Mouse (Mus musculus): ENCODE data around the gene Zbtb16. TPM values are rescaled to one million over a fixed set of nuclear protein-coding genes. Genes with fewer than 3 reads are reported as not detected.
A peak's percentile ranks its signal among the peaks of the same experiment; 100 is the strongest.

The Zbtb16 gene
- polyA plus RNA-seq, 1 experiment from 2014 or later = 3.0 TPM

GRCm38 (mm10) chr9:48694616-48695061 lies 141.4 kb downstream of the Zbtb16 start:
- no peak overlapping the region for H3K9ac ChIP-seq (replicated peaks; ENCODE audit: low read length)
- H3K36me3 ChIP-seq (replicated peaks; ENCODE audit: control insufficient read depth, insufficient read depth, low read depth, low read length) = no peaks in the 10 kb centered on the region
- no peak overlapping the region for H3K4me3 ChIP-seq (ENCODE audit: low read depth, low read length)
- DNase-seq (ENCODE audit: low spot score) (peak; percentile 42), ATAC-seq (replicated peaks; ENCODE audit: insufficient number of reproducible peaks, low FRiP score, low TSS enrichment, low read depth) (0 out of 2 replicates have a peak, but pooled peaks have one; percentile 25)
- H3K4me1 ChIP-seq (ENCODE audit: control insufficient read depth, insufficient read depth, low read length) = peaks cover 3% of the 10 kb centered on the region
- H3K27me3 ChIP-seq (ENCODE audit: control insufficient read depth, insufficient read depth, low read length) = no peaks in the 10 kb centered on the region
- no peak overlapping the region for H3K4me2 ChIP-seq (ENCODE audit: low read depth, low read length)
- H3K9me3 ChIP-seq (replicated peaks; ENCODE audit: control insufficient read depth, low read length) = no peaks in the 10 kb centered on the region
- WGBS = under 1% methylated on average over 10 of the region's 10 CpGs
- no peak overlapping the region for H3K27ac ChIP-seq (replicated peaks; ENCODE audit: low read depth, low read length)

- H3K27ac ChIP-seq (replicated peaks; ENCODE audit: low read depth, low read length) = no peak overlapping the region
- H3K4me2 ChIP-seq (ENCODE audit: low read depth, low read length) = no peak overlapping the region
- ATAC-seq (replicated peaks; ENCODE audit: insufficient number of reproducible peaks, low FRiP score, low TSS enrichment, low read depth) = no peak
These were observed 142.3 kb downstream of the Zbtb16 start for GRCm38 (mm10) chr9:48693696-48694095.

DNA sequence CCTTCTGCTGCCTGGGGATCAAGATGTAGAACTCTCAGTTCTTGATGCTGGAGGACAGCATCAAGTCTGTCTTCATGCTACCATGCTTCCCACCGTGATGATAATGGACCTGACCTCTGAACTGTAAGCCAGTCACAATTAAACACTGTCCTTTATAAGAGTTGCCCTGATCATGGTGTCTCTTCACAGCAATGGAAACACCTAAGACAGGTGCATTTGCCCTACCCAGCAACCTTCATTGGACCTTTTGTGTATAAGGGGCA lies 146.4 kb downstream of the Zbtb16 start:
- no peaks in the 10 kb centered on the region for H3K36me3 ChIP-seq (replicated peaks; ENCODE audit: control insufficient read depth, insufficient read depth, low read depth, low read length)
- no peak overlapping the region for H3K9ac ChIP-seq (replicated peaks; ENCODE audit: low read length)
- WGBS = 57% methylated on average over 1 of the region's 1 CpGs
- H3K4me1 ChIP-seq (ENCODE audit: control insufficient read depth, insufficient read depth, low read length) = no peaks in the 10 kb centered on the region; the same call in 1 of the 2 replicates
- DNase-seq (ENCODE audit: low spot score) (no peak), ATAC-seq (replicated peaks; ENCODE audit: insufficient number of reproducible peaks, low FRiP score, low TSS enrichment, low read depth) (no peak)
- H3K27ac ChIP-seq (replicated peaks; ENCODE audit: low read depth, low read length) = no peak overlapping the region
- H3K4me2 ChIP-seq (ENCODE audit: low read depth, low read length) = no peak overlapping the region
- H3K9me3 ChIP-seq (replicated peaks; ENCODE audit: control insufficient read depth, low read length) = no peaks in the 10 kb centered on the region
- H3K27me3 ChIP-seq (ENCODE audit: control insufficient read depth, insufficient read depth, low read length) = no peaks in the 10 kb centered on the region
- H3K4me3 ChIP-seq (ENCODE audit: low read depth, low read length) = no peak overlapping the region

More at GRCm38 (mm10) chr9:48693696-48694095, 142.3 kb downstream of the Zbtb16 start:
- Histone ChIP-seq H3K4me1 (ENCODE audit: control insufficient read depth, insufficient read depth, low read length) (peaks cover 3% of the 10 kb centered on the region), H3K27me3 (ENCODE audit: control insufficient read depth, insufficient read depth, low read length) (no peaks in the 10 kb centered on the region), H3K36me3 (replicated peaks; ENCODE audit: control insufficient read depth, insufficient read depth, low read depth, low read length) (no peaks in the 10 kb centered on the region), H3K9ac (replicated peaks; ENCODE audit: low read length) (no peak overlapping the region; the same call in 1 of the 2 replicates), H3K4me3 (ENCODE audit: low read depth, low read length) (no peak overlapping the region), H3K9me3 (replicated peaks; ENCODE audit: control insufficient read depth, low read length) (no peaks in the 10 kb centered on the region)
- WGBS = 51% methylated on average over 7 of the region's 7 CpGs
- no peak for DNase-seq (ENCODE audit: low spot score)

DNA sequence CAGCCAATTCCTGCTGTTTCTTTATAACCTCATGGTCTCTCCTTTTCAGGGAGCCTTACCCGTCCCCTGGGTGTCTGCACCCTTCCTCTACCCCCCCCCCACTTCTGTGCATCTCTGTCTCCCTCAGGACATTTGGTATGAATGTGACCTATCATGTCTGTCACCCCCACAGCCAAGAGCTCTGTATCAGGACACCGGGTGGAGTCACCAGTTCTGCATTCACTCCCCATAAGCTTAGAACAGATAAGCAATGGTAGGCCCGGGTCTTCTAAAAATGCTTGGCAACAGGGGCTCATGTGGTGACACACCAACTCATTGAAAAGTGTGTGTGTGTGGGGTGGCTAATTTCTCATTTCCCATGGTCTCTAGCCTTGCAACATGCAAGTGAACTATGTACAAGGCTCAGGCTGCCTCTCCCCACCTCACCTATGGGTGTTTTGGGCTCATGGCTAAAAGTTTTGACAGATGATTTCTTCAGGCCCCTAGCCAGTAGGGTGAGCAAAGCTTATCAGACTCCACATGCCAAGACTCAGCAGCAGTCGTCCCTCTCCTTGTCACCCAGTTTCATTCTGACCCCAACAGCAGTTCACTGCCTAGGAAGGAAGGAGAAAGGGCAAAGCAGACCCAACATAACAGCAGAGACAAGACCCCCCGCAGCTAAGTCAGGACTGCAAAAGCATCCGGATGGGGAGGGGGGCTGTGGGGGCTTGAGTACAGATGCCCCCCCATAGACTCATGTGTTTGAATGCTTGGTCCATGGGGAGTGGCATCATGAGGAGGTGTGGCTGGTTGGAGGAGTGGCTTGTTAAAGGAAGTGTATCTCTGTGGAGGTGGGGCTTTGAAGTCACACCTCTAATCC lies 146.9 kb downstream of the Zbtb16 start:
- Histone ChIP-seq H3K4me3 (ENCODE audit: low read depth, low read length) (no peak overlapping the region), H3K36me3 (replicated peaks; ENCODE audit: control insufficient read depth, insufficient read depth, low read depth, low read length) (no peaks in the 10 kb centered on the region), H3K27me3 (ENCODE audit: control insufficient read depth, insufficient read depth, low read length) (no peaks in the 10 kb centered on the region), H3K9me3 (replicated peaks; ENCODE audit: control insufficient read depth, low read length) (no peaks in the 10 kb centered on the region), H3K9ac (replicated peaks; ENCODE audit: low read length) (no peak overlapping the region), H3K27ac (replicated peaks; ENCODE audit: low read depth, low read length) (no peak overlapping the region), H3K4me2 (ENCODE audit: low read depth, low read length) (no peak overlapping the region), H3K4me1 (ENCODE audit: control insufficient read depth, insufficient read depth, low read length) (no peaks in the 10 kb centered on the region; the same call in 1 of the 2 replicates)
- no peak for ATAC-seq (replicated peaks; ENCODE audit: insufficient number of reproducible peaks, low FRiP score, low TSS enrichment, low read depth)
- no peak for DNase-seq (ENCODE audit: low spot score)
- 75% methylated on average over 6 of the region's 6 CpGs for WGBS

DNA sequence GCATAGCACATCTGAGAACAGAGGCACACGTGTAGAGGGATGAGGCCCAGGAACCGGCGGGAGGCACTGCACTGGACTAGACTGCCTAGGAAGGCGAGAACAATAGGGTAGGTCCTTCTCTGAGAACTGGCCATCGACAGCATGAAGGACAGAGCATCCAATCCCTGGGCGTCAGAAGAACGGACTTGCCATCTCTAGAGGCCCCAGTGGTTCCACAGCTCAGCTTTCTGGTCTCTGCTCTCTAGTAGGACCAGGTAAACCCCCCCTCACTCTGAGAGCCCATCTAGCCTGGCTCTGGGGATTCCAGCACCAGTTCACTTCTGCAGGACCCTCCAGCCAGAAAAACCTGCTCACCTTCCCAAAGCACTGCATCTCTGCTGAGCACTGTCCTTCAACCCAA lies 148.1 kb downstream of the Zbtb16 start:
- no peak overlapping the region for H3K4me3 ChIP-seq (ENCODE audit: low read depth, low read length)
- 81% methylated on average over 7 of the region's 7 CpGs for WGBS
- H3K9ac ChIP-seq (replicated peaks; ENCODE audit: low read length) = no peak overlapping the region
- H3K9me3 ChIP-seq (replicated peaks; ENCODE audit: control insufficient read depth, low read length) = no peaks in the 10 kb centered on the region
- H3K4me1 ChIP-seq (ENCODE audit: control insufficient read depth, insufficient read depth, low read length) = no peaks in the 10 kb centered on the region
- no peak for DNase-seq (ENCODE audit: low spot score)
- ATAC-seq (replicated peaks; ENCODE audit: insufficient number of reproducible peaks, low FRiP score, low TSS enrichment, low read depth) = no peak
- no peak overlapping the region for H3K27ac ChIP-seq (replicated peaks; ENCODE audit: low read depth, low read length)
- no peaks in the 10 kb centered on the region for H3K27me3 ChIP-seq (ENCODE audit: control insufficient read depth, insufficient read depth, low read length)
- no peaks in the 10 kb centered on the region for H3K36me3 ChIP-seq (replicated peaks; ENCODE audit: control insufficient read depth, insufficient read depth, low read depth, low read length)
- H3K4me2 ChIP-seq (ENCODE audit: low read depth, low read length) = no peak overlapping the region

DNA sequence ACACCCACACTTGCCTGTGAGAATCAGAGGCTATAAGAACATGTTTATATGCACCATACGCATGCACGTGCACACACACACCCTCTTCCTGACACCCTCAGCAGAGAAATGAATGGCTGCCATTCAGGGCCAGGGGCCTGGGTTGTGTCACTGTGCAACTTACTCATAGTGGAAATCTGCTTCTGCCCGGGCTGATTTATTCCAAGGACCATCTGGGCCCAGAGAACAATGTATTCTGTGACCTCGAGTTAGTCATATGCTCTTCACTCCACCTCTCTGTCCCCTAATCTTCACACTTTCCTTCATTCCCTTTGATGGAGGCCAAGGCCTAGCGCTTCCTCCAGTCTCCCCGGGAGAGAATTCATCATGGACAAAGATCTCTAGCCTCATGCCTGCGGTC lies 150.3 kb downstream of the Zbtb16 start:
- DNase-seq (ENCODE audit: low spot score) (no peak), ATAC-seq (replicated peaks; ENCODE audit: insufficient number of reproducible peaks, low FRiP score, low TSS enrichment, low read depth) (no peak)
- H3K4me1 ChIP-seq (ENCODE audit: control insufficient read depth, insufficient read depth, low read length) = no peaks in the 10 kb centered on the region
- H3K27ac ChIP-seq (replicated peaks; ENCODE audit: low read depth, low read length) = no peak overlapping the region
- WGBS = 79% methylated on average over 7 of the region's 7 CpGs
- H3K27me3 ChIP-seq (ENCODE audit: control insufficient read depth, insufficient read depth, low read length) = no peaks in the 10 kb centered on the region
- H3K36me3 ChIP-seq (replicated peaks; ENCODE audit: control insufficient read depth, insufficient read depth, low read depth, low read length) = no peaks in the 10 kb centered on the region
- H3K4me3 ChIP-seq (ENCODE audit: low read depth, low read length) = no peak overlapping the region
- no peak overlapping the region for H3K9ac ChIP-seq (replicated peaks; ENCODE audit: low read length)
- no peaks in the 10 kb centered on the region for H3K9me3 ChIP-seq (replicated peaks; ENCODE audit: control insufficient read depth, low read length)
- H3K4me2 ChIP-seq (ENCODE audit: low read depth, low read length) = no peak overlapping the region

- H3K4me1 ChIP-seq (ENCODE audit: control insufficient read depth, insufficient read depth, low read length) = peaks cover 1% of the 10 kb centered on the region; the same call in 1 of the 2 replicates
- H3K27ac ChIP-seq (replicated peaks; ENCODE audit: low read depth, low read length) = no peak overlapping the region
- DNase-seq (ENCODE audit: low spot score) = no peak
- no peak overlapping the region for H3K4me2 ChIP-seq (ENCODE audit: low read depth, low read length)
- no peak overlapping the region for H3K4me3 ChIP-seq (ENCODE audit: low read depth, low read length)
- WGBS = 82% methylated on average over 5 of the region's 5 CpGs
- H3K27me3 ChIP-seq (ENCODE audit: control insufficient read depth, insufficient read depth, low read length) = no peaks in the 10 kb centered on the region
- no peak overlapping the region for H3K9ac ChIP-seq (replicated peaks; ENCODE audit: low read length)
- no peak for ATAC-seq (replicated peaks; ENCODE audit: insufficient number of reproducible peaks, low FRiP score, low TSS enrichment, low read depth)
- no peaks in the 10 kb centered on the region for H3K9me3 ChIP-seq (replicated peaks; ENCODE audit: control insufficient read depth, low read length)
- H3K36me3 ChIP-seq (replicated peaks; ENCODE audit: control insufficient read depth, insufficient read depth, low read depth, low read length) = no peaks in the 10 kb centered on the region
These were observed 151.9 kb downstream of the Zbtb16 start for GRCm38 (mm10) chr9:48684144-48684543.

DNA sequence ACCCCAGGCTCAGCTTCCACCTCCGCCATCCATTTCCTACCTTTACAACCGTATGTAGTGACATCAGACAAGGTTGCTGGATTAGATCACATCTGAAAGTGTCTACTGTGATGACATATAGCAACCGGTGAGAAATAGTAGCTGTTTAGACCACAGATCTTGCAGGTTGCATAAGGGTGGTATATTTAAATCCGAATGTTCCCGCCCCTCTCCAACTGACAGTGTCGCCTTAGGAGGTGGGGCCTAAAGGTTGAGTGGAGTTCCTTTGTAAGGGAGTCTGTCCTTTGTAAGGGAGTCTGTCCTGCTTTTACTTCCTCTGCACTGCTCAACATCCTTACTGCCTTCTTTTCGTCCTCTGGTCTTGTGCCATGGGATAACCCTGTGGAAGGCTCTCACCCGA lies 154.8 kb downstream of the Zbtb16 start:
- Histone ChIP-seq H3K9me3 (replicated peaks; ENCODE audit: control insufficient read depth, low read length) (no peaks in the 10 kb centered on the region), H3K27me3 (ENCODE audit: control insufficient read depth, insufficient read depth, low read length) (no peaks in the 10 kb centered on the region), H3K4me1 (ENCODE audit: control insufficient read depth, insufficient read depth, low read length) (peaks cover 6% of the 10 kb centered on the region; the same call in 1 of the 2 replicates), H3K36me3 (replicated peaks; ENCODE audit: control insufficient read depth, insufficient read depth, low read depth, low read length) (no peaks in the 10 kb centered on the region), H3K4me3 (ENCODE audit: low read depth, low read length) (no peak overlapping the region), H3K9ac (replicated peaks; ENCODE audit: low read length) (no peak overlapping the region), H3K4me2 (ENCODE audit: low read depth, low read length) (no peak overlapping the region), H3K27ac (replicated peaks; ENCODE audit: low read depth, low read length) (no peak overlapping the region)
- ATAC-seq (replicated peaks; ENCODE audit: insufficient number of reproducible peaks, low FRiP score, low TSS enrichment, low read depth) (no peak), DNase-seq (ENCODE audit: low spot score) (no peak)
- WGBS = 89% methylated on average over 8 of the region's 8 CpGs

All from embryonic facial prominence, embryonic 11.5 days (tissue).